Mouse (Mus musculus): Measurements from ENCODE around the gene Vsig2.

Gene Vsig2

GRCm38 (mm10) chr9:37537658-37538250 lies 1.3 kb upstream of the Vsig2 start:
- DNase-seq: no peak

GRCm38 (mm10) chr9:37540226-37540625 lies 1.2 kb downstream of the Vsig2 start:
- no peak for DNase-seq

- DNase-seq: no peak
Observed at GRCm38 (mm10) chr9:37540701-37541575, 1.9 kb downstream of the Vsig2 start.

- DNase-seq: no peak
Observed at GRCm38 (mm10) chr9:37541851-37542642, 3.0 kb downstream of the Vsig2 start.

DNA sequence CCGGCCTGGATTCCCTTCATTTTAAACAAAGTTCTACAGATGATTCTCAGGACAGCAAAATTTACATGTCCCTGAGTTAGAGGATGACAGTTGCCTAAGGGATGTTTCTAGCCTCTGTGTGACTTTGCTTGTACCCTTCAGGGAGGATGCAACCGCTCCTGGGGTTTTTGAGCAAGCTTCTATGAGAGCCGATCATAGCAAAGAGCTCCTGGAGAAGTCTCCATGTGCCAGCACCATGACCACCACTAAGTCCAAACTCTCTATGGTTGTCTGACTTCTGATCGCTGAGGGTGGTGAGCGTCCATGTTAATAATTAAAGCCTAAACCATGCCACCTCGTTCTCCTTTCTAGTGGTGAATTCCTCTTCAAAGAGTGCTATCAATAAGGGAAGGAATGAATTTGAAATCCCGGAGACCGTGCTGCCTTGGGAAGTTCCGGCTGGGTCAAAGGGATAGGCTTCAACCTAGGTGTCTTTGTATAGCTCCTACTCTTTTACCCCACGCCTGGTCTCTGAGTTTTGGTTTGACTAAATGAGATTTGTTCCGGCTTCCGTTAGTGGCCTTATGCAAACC lies 4.9 kb downstream of the Vsig2 start:
- DNase-seq: no peak

DNA sequence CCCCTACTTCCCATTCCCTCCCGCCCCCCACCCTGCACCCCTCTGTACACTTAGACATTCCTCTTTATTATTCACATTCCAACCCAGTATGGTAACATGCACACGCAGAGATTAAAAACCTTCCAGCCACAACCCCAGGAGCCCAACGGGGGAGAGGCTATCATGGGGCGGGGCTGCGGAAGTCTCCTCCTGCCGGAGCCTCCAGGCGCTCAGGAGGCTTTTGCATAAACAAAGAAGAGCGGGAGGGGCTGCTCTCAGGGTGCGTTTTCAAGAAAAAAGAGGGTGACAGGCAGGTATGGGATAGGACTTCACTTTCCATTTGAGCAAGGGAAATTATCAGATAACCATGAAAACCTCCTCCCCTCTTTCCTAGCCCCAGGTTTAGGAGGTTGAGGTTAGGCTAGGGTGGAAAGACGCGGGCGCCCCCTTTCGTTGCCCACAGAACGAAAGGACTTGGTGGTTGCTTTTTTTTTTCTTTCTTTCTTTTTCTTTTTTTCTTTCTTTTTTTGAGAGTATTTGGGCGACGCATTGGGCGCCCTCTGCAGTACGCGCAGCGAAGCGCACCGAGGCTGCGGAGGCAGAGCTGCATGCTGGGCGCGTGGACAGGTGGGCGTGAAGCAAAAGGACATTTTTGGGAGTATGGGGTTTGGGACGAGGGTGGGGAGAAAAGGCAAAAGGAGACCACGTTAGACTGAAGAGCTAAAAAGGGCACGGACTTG lies 5.6 kb downstream of the Vsig2 start:
- peak; percentile 68 for DNase-seq

DNA sequence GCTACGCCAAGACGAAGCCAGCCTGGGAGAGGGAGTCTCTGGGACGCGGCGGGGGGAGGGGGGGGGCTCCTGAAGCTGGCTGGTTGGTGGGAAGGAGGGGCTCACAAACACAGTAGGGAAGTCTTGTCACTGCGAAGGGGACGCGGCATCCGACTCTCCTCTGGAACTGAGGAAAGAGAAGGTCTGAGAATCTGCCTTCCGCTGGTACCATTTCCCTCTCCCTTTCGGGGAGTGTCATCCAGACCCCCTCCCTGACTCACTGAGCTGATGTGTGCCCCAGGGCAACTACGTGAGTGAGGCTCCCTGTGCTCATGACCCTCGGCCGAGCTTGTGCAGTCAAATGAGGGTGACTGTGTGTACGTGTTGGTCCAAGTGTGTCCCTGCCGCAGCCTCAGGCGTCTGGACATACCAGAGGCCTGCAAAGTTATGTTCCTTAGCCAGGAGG lies 6.1 kb downstream of the Vsig2 start:
- no peak for DNase-seq

GRCm38 (mm10) chr9:37545847-37546452 lies 6.9 kb downstream of the Vsig2 start:
- no peak for DNase-seq

GRCm38 (mm10) chr9:37546889-37547288 lies 7.8 kb downstream of the Vsig2 start:
- no peak for DNase-seq

GRCm38 (mm10) chr9:37550435-37550834 lies 11.4 kb downstream of the Vsig2 start:
- DNase-seq: no peak

GRCm38 (mm10) chr9:37551751-37552531 lies 12.9 kb downstream of the Vsig2 start:
- peak; percentile 45 for DNase-seq

DNA sequence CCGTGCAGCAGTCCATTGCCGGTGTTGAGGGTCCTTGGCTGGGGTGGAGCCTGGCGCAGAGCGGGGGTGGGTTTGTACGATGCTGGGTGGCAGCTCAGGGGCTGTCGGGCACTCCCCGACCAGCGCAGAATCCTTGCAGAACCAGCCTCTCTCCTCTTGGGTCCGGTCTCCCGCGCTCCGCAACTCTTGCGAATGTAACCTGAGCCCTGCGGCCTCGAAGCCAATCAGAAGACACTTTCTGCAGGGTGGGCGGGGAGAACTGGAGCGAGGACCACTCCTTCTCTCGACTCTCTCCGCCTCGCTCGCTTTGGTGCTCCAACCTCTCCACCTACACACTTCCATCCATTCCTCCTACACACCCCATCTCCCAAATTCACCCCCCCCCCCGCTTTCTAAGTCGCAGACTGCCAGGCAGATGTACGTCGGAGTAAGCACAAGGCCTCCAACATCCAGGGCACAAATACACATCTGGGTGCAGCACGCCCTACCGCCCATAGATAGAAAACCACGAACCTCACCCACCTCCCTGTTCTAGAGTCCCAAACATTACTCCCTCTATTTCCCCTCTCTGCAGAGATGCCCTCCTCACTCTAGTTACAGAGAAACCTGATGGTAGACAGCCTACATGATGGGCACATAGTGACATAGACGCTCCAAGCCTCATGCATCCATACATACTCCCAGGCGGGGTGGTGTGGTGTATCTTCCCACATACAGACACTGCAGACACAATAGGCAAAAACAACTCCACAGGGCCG lies 13.7 kb downstream of the Vsig2 start, which contains the start of gene Nrgn:
TSS of gene Nrgn (minus strand) at position 369 of the 758 bp plus-strand sequence.
- peak; percentile 91 for DNase-seq

DNA sequence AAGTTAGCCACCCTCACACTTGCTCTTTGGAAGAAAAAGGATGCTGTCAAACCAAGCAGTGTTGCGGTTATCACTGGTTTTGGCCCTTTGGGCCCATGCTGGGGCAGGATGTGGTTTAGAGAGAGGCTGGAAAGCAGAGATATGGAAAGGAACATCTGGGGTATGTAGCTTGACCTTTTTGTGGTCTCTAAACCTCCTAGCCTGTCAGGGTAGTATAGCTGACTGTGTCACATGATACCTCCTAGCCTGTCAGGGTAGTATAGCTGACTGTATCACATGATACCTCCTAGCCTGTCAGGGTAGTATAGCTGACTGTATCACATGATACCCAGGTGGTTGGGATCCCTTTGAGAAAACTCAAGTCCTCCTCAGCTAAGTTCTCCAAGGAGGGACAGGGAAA lies 15.2 kb downstream of the Vsig2 start:
- no peak for DNase-seq

- DNase-seq: peak; percentile 56
Observed at GRCm38 (mm10) chr9:37554838-37555748, 16.0 kb downstream of the Vsig2 start, which contains the start of gene Siae. Gene Siae, plus strand, starts transcription at chr9:37555698.

DNA sequence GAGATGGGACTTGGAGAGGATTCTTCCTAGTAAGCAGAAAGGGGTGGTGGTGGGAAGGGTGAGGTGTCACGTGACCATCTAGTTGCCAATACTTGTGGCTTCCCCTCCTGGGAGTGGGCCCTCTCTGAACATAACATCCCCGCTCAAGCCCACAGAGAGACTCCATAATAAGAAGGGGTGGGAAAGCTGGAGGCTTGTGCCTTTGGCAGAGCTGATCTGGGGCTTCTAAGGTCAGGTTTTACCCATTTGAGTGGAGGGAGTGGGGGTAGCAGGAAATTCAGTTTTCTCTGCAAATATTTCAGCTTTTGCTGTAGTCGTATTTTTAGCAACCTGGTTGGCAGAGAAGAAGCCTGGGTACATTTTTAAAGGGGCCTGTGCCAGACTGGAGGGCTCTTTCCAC lies 17.3 kb downstream of the Vsig2 start:
- peak; percentile 60 for DNase-seq

- no peak for DNase-seq
Observed at GRCm38 (mm10) chr9:37560617-37561016, 21.6 kb downstream of the Vsig2 start.

DNA sequence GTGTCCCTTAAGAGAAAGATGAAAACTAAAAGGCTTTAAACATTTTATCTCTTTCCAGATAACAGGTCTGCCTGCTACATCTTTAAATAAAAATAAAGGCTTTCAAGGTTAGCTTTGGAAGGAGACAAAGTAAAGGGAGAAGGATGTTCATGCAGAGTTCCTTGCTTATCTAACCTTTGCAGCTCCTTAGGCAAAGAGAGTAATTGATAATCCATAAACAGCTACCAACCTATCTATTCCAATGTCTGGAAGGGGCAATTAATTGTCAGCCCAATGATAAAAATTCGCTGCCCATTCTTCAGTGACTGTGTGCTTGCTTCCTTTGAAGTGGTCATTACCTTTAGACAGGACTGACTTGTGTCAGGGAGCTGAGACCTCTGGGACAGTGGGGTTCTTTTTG lies 24.8 kb downstream of the Vsig2 start:
- no peak for DNase-seq

DNA sequence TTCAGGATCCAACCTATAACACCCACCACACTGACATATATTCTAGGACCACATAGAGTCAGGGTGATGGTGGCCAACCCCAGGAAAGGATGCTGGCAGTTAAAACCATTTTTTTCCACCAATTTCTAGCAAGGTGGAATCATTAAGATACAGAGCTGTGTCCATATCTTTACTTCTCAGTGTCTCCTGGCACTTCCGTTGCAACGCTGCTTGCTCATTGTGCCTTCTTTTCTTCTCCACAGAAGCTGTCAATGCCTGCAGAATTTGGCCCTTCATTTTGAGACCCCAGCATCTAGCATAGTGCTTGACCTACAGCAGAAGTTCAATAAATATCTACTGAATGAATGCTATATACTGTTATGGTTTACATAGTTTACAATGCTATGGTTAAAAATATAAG lies 28.0 kb downstream of the Vsig2 start:
- DNase-seq: no peak

- DNase-seq: no peak
Observed at GRCm38 (mm10) chr9:37567454-37567853, 28.4 kb downstream of the Vsig2 start.
